Mouse (Mus musculus): Measurements from ENCODE around the gene Hs6st1.

Gene Hs6st1

DNA sequence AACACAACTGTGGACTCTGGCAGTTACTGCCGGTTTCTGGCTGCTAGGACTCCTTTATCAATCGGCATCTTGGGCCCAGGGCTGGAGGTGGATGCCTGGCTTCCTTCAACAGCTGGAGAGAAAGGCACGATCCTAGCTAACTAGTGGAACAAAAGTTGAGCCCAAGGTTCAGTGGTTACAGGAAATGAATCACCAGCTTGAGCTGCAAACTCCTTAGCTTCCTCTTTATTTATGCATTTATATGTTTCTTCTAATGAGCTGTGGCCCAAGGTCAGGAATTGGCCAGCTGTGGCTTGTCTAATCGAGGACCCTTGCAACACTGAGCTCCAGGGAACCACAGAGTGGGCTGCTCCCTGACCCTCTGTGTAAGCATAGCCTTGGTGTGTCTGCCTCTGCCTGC is 60.9 kb downstream of the Hs6st1 start:
- DNase-seq (ENCODE audit: low read depth, low spot score) = no peak

DNA sequence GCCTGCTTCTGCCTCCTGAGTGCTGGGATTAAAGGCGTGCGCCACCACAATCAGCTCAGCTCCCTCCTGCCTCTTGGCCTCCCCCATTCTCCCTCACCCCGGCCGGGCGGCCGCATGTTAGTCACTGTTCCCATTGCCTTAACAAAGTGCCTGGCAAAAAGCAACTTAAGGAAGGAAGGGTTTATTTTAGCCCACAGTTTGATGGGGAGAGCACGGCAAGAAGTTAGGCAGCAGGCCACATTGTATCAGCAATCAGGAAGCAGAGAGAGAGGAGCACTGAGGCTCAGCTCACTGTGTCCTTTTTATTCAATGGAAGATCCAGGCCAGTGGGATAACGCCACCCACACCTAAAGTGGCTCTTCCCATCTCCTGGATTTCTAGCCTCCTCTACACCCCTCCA is 61.7 kb downstream of the Hs6st1 start:
- no peak for DNase-seq (ENCODE audit: low read depth, low spot score)

DNA sequence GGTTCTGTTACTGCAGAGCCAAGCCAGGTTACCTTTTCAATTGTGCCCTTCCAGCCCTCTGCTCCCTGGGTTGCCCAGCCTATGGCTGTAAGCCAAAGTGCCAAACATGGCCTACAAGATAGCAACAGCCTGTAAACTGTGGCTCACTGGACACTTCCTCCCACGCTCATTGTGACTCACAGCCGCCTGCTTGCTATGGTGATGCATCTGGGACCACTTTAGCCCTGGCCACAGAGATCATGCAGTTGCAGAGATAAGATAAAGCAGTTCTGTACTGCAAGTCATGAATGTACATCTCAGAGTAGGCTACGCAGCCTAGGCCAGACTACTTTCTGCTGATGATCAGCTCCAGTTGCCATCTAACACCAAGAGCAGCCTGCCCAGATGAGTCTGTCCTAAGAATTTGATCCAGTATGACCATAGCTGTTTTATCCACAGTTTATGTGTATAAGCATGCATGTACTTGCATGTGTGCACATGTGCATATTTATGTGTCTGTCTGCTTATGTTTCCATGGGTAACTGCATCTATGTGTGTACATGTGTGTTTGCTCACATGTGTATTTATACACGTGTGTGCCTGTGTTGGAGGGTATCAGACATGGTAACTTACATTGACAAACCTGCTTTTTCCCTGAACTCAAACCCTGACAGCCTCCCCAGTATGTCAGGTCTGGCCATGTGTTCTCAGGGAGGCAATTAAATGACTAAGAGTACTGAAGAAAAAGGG is 62.3 kb downstream of the Hs6st1 start:
- DNase-seq (ENCODE audit: low read depth, low spot score) = no peak

DNA sequence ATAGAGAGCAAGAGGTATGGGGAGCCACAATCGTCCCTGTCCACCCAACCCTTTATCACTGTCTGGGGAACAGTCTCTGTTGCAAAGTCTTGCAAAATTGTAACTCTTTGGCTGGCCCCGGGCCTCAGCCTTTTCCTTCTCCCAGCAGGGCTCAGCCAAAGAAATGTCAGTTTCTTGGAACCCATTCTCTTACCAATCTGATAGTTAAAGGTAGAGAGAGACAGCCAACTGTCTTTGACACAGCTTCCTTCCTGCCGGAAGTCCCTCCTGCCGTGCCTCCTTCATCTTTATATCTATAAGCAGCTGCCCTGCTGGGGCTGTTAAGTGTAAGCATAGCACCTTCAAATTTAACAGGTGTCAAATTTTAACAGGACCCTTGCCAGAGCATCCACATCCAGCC is 63.0 kb downstream of the Hs6st1 start:
- DNase-seq (ENCODE audit: low read depth, low spot score) = no peak

DNA sequence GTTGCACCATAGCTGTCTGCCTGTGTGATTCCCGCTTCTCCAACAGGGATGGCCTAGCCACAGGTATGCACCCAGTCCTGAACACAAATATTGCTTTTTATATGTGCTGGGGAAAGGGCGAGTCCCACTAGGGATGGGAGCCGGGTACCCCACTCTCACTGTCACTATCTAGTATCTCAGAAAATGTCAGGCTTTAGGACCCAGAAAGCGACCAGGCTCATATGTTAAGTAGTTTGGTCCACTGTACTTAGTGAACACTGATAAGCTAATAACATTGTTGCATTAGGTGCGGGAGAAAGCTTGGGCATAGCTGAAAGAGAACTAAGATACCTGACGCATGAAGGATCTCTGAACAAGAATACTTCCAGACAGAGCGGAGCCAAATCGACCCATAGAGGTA is 63.6 kb downstream of the Hs6st1 start:
- DNase-seq (ENCODE audit: low read depth, low spot score) = no peak

DNA sequence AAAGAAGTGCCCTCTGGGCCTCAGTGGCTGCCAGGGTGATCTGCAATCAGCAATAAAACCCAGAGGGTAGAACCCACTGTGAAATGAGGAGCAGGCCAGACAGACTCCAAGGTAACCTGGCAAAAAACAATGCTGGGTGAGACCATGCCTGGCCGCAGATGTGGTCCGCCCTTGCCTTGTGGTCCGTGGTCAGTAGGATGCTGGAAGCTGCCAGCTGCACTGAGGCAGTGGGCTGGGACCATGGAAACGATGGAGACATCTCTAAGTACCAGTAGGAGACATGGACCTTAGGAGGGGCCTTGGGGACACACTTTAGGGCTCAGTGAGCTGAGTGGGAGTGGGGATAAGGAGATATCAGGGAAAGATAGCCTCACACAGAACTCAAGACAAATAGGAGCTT is 64.0 kb downstream of the Hs6st1 start:
- DNase-seq (ENCODE audit: low read depth, low spot score) = no peak

DNA sequence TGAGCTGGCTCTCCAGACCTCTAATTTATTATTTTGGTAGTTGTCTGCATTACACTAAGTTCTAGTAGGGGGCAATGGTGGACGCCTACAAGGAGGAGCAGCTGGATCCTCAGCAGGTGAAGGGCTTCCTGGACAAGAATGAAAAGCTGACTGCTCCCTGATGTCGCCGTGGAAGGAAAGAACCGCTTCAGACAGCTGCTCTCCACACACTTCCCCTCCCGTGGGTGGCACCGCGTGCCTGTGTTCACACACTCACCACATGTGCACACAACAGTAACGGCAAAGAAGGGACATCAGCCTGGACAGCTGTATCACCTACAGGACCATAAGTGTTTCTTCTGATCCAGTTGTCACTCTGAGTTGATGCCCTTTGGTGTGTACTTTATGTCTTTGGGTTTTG is 64.8 kb downstream of the Hs6st1 start:
- no peak for DNase-seq (ENCODE audit: low read depth, low spot score)

DNA sequence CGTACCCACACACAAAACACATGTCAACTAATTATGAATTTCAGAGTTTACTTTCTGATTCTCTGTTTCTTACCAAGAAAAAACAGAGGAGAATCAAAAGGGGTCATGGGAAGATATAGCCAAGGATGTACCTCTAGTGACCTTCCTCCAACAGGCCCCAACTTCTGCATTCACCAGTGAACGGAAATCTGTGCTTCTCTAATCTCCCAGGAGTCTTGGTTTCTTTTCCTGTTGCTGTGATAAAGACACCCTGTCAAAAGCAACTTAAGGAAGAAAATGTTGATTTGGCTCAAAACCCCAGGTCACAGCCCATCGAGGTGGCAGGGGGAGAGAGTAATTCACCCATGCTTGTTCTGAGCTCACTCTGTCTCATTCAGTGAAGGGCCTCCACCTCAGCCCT is 65.4 kb downstream of the Hs6st1 start:
- DNase-seq (ENCODE audit: low read depth, low spot score) = no peak

DNA sequence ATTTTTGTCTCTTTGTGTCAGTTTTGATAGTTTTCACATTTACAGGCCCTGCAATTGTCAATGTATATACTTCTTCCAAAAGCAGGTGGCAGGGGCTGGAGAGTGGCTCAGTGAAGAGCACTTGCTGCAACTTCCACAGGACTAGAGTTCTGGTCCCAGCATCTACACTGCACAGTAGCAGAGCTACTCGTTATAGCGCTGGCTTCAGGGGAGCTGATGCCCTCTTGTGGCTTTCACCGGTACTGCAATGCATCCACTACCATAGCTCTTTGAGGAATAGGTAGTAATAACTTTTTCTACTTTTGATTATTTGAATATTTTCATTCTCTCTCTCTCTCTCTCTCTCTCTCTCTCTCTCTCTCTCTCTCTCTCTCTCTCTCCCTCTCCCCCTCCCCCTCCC is 66.4 kb downstream of the Hs6st1 start:
- DNase-seq (ENCODE audit: low read depth, low spot score) = peak; percentile 47

DNA sequence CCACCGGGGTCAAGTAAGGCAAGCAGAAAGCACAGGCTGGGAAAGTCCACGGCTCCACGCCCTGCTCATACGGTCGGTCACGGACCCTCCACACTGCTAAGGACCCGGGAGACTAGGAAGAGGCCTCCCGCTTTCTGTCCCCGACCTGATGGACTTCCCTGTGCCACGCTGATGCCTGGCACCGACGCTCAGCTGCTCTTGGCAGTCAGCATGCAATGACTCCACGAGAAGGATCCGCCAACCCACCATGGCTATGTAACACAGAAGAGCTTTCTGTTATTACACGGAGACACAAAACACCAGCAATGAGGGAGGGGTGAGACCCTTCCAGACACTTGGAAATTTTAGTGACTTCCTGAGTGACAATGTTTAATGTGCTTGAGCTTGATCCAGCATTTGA is 72.1 kb downstream of the Hs6st1 start:
- no peak for DNase-seq (ENCODE audit: low read depth, low spot score)

DNA sequence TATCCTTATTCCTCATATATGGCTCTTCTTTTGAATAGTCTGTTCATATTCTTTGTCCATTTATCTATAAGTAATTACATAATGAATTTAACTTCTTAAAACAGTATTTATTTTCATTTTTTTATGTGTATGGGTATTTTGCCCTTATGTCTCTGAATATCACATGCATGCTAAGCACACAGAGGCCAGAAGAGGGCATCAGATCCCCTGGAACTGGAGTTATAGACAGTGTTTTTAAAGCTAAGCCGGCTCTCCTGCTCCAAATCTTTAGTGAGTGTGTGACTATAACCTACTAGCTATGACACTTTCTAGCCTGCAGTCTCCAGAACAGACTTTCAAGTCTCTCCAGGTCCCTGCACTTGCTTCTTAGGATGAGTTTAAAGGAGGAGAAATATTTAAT is 76.8 kb downstream of the Hs6st1 start:
- no peak for DNase-seq (ENCODE audit: low read depth, low spot score)

DNA sequence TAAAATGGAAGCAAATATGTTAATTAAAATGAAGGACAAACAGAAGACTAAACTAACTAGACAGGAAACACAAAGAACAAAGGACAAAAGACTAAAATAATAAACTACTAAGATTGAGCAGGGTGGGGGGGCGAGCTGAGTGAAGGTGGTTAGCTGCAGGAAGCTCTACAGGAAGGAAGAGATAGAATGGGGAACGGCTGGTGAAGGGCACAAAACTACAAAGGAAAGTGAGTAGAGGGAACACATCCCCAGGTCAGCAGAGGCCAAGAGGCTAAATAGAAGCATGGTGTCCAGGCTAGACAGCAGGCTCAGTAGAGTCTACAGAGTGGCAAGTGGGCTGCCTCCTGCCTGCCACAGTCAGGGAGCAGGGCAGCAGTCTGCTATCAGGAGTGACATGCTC is 80.6 kb downstream of the Hs6st1 start:
- DNase-seq (ENCODE audit: low read depth, low spot score) = no peak

DNA sequence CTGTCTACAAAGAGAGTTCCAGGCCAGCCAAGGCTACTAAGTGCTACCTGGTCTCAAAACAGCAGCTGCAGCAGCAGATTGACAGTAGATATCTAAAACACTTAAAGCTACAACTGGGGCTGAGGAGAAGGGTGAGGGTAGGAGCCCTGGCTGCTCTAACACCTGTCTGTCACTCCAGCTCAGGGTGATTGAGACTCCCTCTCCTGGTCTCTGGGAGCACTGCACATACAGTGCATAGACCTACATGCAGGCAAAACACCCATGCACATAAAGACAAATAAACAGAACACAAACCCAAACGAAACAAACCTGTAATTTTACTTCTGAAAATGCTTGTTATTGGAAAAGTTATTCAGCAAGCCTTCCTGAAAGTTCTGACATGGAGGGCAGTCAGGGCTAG is 81.2 kb downstream of the Hs6st1 start:
- no peak for DNase-seq (ENCODE audit: low read depth, low spot score)

Measured in retina, postnatal 7 days (tissue).